Mouse (Mus musculus): ENCODE data around the gene Gm11564. TPM values are rescaled to one million over a fixed set of nuclear protein-coding genes. Genes with fewer than 3 reads are reported as not detected.
"Not testable (repeated sequence)": the region's sequence is repeated elsewhere in the genome, so short reads cannot be mapped to it uniquely, and the experiment has no call there.

Gm11564 gene
- polyA plus RNA-seq, 1 experiment from 2014 or later, result not detected

DNA sequence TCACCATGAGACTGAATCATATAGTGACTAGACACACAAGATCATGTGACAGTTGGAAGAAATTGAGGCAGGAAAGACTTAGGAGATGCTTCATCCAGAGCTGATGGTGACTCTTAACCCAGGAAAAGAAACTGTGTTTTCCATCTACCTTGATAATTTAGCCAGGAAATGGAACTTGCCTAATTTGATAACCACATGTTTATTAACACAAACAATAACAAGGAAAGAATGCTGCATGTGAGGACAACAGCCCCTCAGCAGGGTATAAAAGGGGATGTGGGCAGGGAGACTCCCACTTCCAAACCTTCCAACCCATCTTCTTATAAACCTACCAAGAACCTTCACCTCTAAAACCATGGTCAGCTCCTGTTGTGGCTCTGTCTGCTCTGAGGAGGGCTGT, 30.6 kb downstream of the Gm11564 start, which contains the start of gene Krtap4-9:
Gene Krtap4-9 (plus strand): TSS at position 301 of the 400 bp plus-strand sequence.
- H3K4me1 ChIP-seq; H3K36me3 ChIP-seq; H3K4me3 ChIP-seq; H3K9me3 ChIP-seq; H3K4me2 ChIP-seq (replicated peaks); H3K27ac ChIP-seq; H3K27me3 ChIP-seq (replicated peaks); ATAC-seq (ENCODE audit: low FRiP score, low read depth); H3K9ac ChIP-seq: not testable (repeated sequence)

DNA sequence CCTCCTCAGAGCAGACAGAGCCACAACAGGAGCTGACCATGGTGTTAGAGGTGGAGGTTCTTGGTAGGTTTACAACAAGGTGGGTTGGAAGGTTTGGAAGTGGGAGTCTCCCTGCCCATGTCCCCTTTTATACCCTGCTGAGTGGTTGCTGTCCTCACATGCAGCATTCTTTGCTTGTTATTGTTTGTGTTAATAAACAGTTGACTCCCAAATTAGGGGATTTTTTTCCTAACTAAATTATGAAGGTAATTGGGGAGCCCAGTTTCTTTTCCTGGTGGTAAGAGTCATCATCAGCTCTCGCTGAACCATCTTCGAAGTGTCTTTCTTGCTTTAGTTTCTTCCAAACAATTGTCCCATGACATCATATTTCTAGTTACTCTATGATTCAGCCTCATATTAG, 34.9 kb downstream of the Gm11564 start, which contains the start of gene Krtap4-8:
Gene Krtap4-8 (minus strand): TSS at position 101 of the 400 bp plus-strand sequence.
- H3K4me3 ChIP-seq, result no peak within 1 kb of the TSS
- H3K27me3 ChIP-seq (replicated peaks), result no peaks in the 10 kb centered on the region
- H3K4me2 ChIP-seq (replicated peaks), result no peak within 1 kb of the TSS
- ATAC-seq (ENCODE audit: low FRiP score, low read depth), result no peak
- no peaks in the 10 kb centered on the region for H3K36me3 ChIP-seq
- WGBS, result 99% methylated on average over 2 of the region's 2 CpGs
- H3K27ac ChIP-seq, result no peak within 1 kb of the TSS
- peaks cover 5% of the 10 kb centered on the region for H3K4me1 ChIP-seq
- no peaks in the 10 kb centered on the region for H3K9me3 ChIP-seq
- H3K9ac ChIP-seq, result no peak within 1 kb of the TSS

DNA sequence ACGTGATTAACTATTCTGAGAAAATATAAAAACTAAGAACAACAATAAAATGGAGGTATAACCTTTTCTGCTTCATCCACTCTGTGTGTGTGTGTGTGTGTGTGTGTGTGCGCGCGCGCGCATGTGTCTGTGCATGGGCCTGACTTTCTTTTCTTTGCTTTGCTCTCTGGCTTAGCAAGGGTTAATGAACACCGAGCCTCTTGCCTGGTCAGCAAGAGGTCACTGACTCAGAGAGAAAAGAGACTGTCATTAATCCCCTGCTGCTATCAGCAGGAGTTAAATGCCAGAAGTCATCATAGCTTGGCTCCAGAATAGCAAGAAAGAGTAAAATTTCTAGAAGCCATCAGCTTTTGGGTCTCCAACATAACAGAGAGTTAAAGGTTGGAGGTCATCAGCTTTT, 37.1 kb downstream of the Gm11564 start:
- no peak overlapping the region for H3K4me3 ChIP-seq
- 22% methylated on average over 7 of the region's 7 CpGs for WGBS
- no peak overlapping the region for H3K4me2 ChIP-seq (replicated peaks)
- no peaks in the 10 kb centered on the region for H3K9me3 ChIP-seq
- H3K4me1 ChIP-seq, result peaks cover 5% of the 10 kb centered on the region
- no peak for ATAC-seq (ENCODE audit: low FRiP score, low read depth)
- no peak overlapping the region for H3K27ac ChIP-seq
- no peak overlapping the region for H3K9ac ChIP-seq
- H3K27me3 ChIP-seq (replicated peaks), result no peaks in the 10 kb centered on the region
- H3K36me3 ChIP-seq, result no peaks in the 10 kb centered on the region

DNA sequence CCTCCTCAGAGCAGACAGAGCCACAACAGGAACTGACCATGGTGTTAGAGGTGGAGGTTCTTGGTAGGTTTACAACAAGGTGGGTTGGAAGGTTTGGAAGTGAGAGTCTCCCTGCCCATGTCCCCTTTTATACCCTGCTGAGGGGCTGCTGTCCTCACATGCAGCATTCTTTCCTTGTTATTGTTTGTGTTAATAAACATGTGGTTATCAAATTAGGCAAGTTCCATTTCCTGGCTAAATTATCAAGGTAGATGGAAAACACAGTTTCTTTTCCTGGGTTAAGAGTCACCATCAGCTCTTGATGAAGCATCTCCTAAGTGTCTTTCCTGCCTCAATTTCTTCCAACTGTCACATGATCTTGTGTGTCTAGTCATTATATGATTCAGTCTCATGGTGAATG, 42.7 kb downstream of the Gm11564 start, which contains the start of gene Gm11595:
Gene Gm11595 (minus strand): TSS at position 101 of the 400 bp plus-strand sequence.
- H3K4me3 ChIP-seq; H3K27ac ChIP-seq; H3K27me3 ChIP-seq (replicated peaks); H3K4me2 ChIP-seq (replicated peaks); H3K36me3 ChIP-seq; ATAC-seq (ENCODE audit: low FRiP score, low read depth); H3K9ac ChIP-seq; H3K9me3 ChIP-seq; H3K4me1 ChIP-seq: not testable (repeated sequence)

DNA sequence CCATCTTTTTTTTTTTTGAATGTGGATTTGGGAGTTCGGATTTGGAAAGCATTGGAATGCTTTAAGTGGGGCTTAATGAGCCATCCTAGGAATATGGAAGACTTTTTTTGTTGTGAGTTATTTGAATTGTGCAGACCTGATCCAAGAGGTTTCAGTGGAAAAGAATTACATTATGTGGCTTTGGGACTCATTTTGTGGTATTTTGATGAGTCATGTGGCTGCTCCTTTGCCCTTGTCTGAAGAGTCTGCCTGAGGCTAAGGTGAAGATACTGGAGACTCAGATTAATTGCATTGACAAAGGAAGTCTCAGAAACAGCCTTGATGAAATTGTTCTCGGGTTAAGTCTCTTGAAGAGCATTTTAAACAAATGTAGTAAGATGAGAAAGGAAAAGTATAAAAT, 47.1 kb downstream of the Gm11564 start:
- no peaks in the 10 kb centered on the region for H3K36me3 ChIP-seq

More for the DNA sequence above, 47.1 kb downstream of the Gm11564 start:
- 83% methylated on average over 2 of the region's 2 CpGs for WGBS
- ATAC-seq (ENCODE audit: low FRiP score, low read depth), result no peak
- Histone ChIP-seq H3K4me3 (no peak overlapping the region), H3K27ac (no peak overlapping the region), H3K9ac (no peak overlapping the region), H3K27me3 (replicated peaks) (no peaks in the 10 kb centered on the region), H3K9me3 (no peaks in the 10 kb centered on the region), H3K4me2 (replicated peaks) (no peak overlapping the region), H3K4me1 (no peaks in the 10 kb centered on the region)

Other genes starting within 250 kb of the Gm11564 start
- not detected in 2 replicates for gene Krtap3-1, start 249.0 kb downstream of the Gm11564 start, polyA plus RNA-seq (2016; fragmentation: Nextera tagmentation; extraction: Ambion mirVana)
- not detected in 2 replicates for gene Krtap1-5, start 234.7 kb downstream of the Gm11564 start, polyA plus RNA-seq (2016; fragmentation: Nextera tagmentation; extraction: Ambion mirVana)
- gene Krtap1-4, start 232.0 kb downstream of the Gm11564 start, polyA plus RNA-seq (2016; fragmentation: Nextera tagmentation; extraction: Ambion mirVana), result not detected in 2 replicates
- gene Krtap1-3, start 224.3 kb downstream of the Gm11564 start, polyA plus RNA-seq (2016; fragmentation: Nextera tagmentation; extraction: Ambion mirVana), result not detected in 2 replicates
- not detected in 2 replicates for gene Krtap9-3, start 217.6 kb downstream of the Gm11564 start, polyA plus RNA-seq (2016; fragmentation: Nextera tagmentation; extraction: Ambion mirVana)
- not detected in 2 replicates for gene Gm11938, start 212.4 kb downstream of the Gm11564 start, polyA plus RNA-seq (2016; fragmentation: Nextera tagmentation; extraction: Ambion mirVana)
- not detected in 2 replicates for gene Gm11937, start 205.5 kb downstream of the Gm11564 start, polyA plus RNA-seq (2016; fragmentation: Nextera tagmentation; extraction: Ambion mirVana)
- not detected in 2 replicates for gene Krtap2-4, start 200.8 kb downstream of the Gm11564 start, polyA plus RNA-seq (2016; fragmentation: Nextera tagmentation; extraction: Ambion mirVana)
- not detected in 2 replicates for gene Gm11562, start 195.2 kb downstream of the Gm11564 start, polyA plus RNA-seq (2016; fragmentation: Nextera tagmentation; extraction: Ambion mirVana)
- gene Krtap4-1, start 187.4 kb downstream of the Gm11564 start, polyA plus RNA-seq (2016; fragmentation: Nextera tagmentation; extraction: Ambion mirVana), result not detected in 2 replicates
- not detected in 2 replicates for gene Krtap4-2, start 180.6 kb downstream of the Gm11564 start, polyA plus RNA-seq (2016; fragmentation: Nextera tagmentation; extraction: Ambion mirVana)
- not detected in 2 replicates for gene Krtap4-7, start 171.6 kb downstream of the Gm11564 start, polyA plus RNA-seq (2016; fragmentation: Nextera tagmentation; extraction: Ambion mirVana)
- not detected in 2 replicates for gene Gm11555, start 165.4 kb downstream of the Gm11564 start, polyA plus RNA-seq (2016; fragmentation: Nextera tagmentation; extraction: Ambion mirVana)
- gene Gm11563, start 156.7 kb downstream of the Gm11564 start, polyA plus RNA-seq (2016; fragmentation: Nextera tagmentation; extraction: Ambion mirVana), result not detected in 2 replicates
- gene Krtap4-6, start 149.7 kb downstream of the Gm11564 start, polyA plus RNA-seq (2016; fragmentation: Nextera tagmentation; extraction: Ambion mirVana), result not detected in 2 replicates
- gene Gm14190, start 124.9 kb downstream of the Gm11564 start, polyA plus RNA-seq (2016; fragmentation: Nextera tagmentation; extraction: Ambion mirVana), result not detected in 2 replicates
- not detected in 2 replicates for gene Gm14180, start 81.4 kb downstream of the Gm11564 start, polyA plus RNA-seq (2016; fragmentation: Nextera tagmentation; extraction: Ambion mirVana)
- gene Gm11595, start 42.8 kb downstream of the Gm11564 start, polyA plus RNA-seq (2016; fragmentation: Nextera tagmentation; extraction: Ambion mirVana), result not detected in 2 replicates
- gene Krtap4-8, start 35.0 kb downstream of the Gm11564 start, polyA plus RNA-seq (2016; fragmentation: Nextera tagmentation; extraction: Ambion mirVana), result not detected in 2 replicates
- not detected in 2 replicates for gene Krtap4-9, start 30.5 kb downstream of the Gm11564 start, polyA plus RNA-seq (2016; fragmentation: Nextera tagmentation; extraction: Ambion mirVana)
- not detected in 2 replicates for gene Gm11596, start 22.2 kb downstream of the Gm11564 start, polyA plus RNA-seq (2016; fragmentation: Nextera tagmentation; extraction: Ambion mirVana)
- not detected in 2 replicates for gene Gm11569, start 16.7 kb downstream of the Gm11564 start, polyA plus RNA-seq (2016; fragmentation: Nextera tagmentation; extraction: Ambion mirVana)
- not detected in 2 replicates for gene Gm11554, start 11.2 kb downstream of the Gm11564 start, polyA plus RNA-seq (2016; fragmentation: Nextera tagmentation; extraction: Ambion mirVana)
- not detected in 2 replicates for gene Krtap4-13, start 5.8 kb downstream of the Gm11564 start, polyA plus RNA-seq (2016; fragmentation: Nextera tagmentation; extraction: Ambion mirVana)
- gene 2300003K06Rik, start 22.4 kb upstream of the Gm11564 start, polyA plus RNA-seq (2016; fragmentation: Nextera tagmentation; extraction: Ambion mirVana), result not detected in 2 replicates
- gene Krtap4-16, start 35.9 kb upstream of the Gm11564 start, polyA plus RNA-seq (2016; fragmentation: Nextera tagmentation; extraction: Ambion mirVana), result not detected in 2 replicates
- gene Gm11568, start 42.3 kb upstream of the Gm11564 start, polyA plus RNA-seq (2016; fragmentation: Nextera tagmentation; extraction: Ambion mirVana), result not detected in 2 replicates
- gene Gm11559, start 48.8 kb upstream of the Gm11564 start, polyA plus RNA-seq (2016; fragmentation: Nextera tagmentation; extraction: Ambion mirVana), result not detected in 2 replicates
- gene Krtap9-1, start 57.7 kb upstream of the Gm11564 start, polyA plus RNA-seq (2016; fragmentation: Nextera tagmentation; extraction: Ambion mirVana), result not detected in 2 replicates
- gene Gm11567, start 63.5 kb upstream of the Gm11564 start, polyA plus RNA-seq (2016; fragmentation: Nextera tagmentation; extraction: Ambion mirVana), result not detected in 2 replicates
- gene Krtap31-1, start 92.3 kb upstream of the Gm11564 start, polyA plus RNA-seq (2016; fragmentation: Nextera tagmentation; extraction: Ambion mirVana), result not detected in 2 replicates
- gene Gm11565, start 99.1 kb upstream of the Gm11564 start, polyA plus RNA-seq (2016; fragmentation: Nextera tagmentation; extraction: Ambion mirVana), result not detected in 2 replicates
- gene Krtap31-2, start 120.6 kb upstream of the Gm11564 start, polyA plus RNA-seq (2016; fragmentation: Nextera tagmentation; extraction: Ambion mirVana), result not detected in 2 replicates
- not detected in 2 replicates for gene Krtap9-5, start 132.8 kb upstream of the Gm11564 start, polyA plus RNA-seq (2016; fragmentation: Nextera tagmentation; extraction: Ambion mirVana)
- not detected in 2 replicates for gene Krtap29-1, start 163.4 kb upstream of the Gm11564 start, polyA plus RNA-seq (2016; fragmentation: Nextera tagmentation; extraction: Ambion mirVana)
- gene Krtap16-1, start 170.9 kb upstream of the Gm11564 start, polyA plus RNA-seq (2016; fragmentation: Nextera tagmentation; extraction: Ambion mirVana), result 0.14 TPM in 1 of 2 replicates, not detected in the other
- gene Krtap17-1, start 178.3 kb upstream of the Gm11564 start, polyA plus RNA-seq (2016; fragmentation: Nextera tagmentation; extraction: Ambion mirVana), result 0.37 TPM in 1 of 2 replicates, not detected in the other
- not detected in 2 replicates for gene Krt33a, start 200.5 kb upstream of the Gm11564 start, polyA plus RNA-seq (2016; fragmentation: Nextera tagmentation; extraction: Ambion mirVana)
- gene Krt33b, start 214.2 kb upstream of the Gm11564 start, polyA plus RNA-seq (2016; fragmentation: Nextera tagmentation; extraction: Ambion mirVana), result not detected in 2 replicates
- gene Krt34, start 225.9 kb upstream of the Gm11564 start, polyA plus RNA-seq (2016; fragmentation: Nextera tagmentation; extraction: Ambion mirVana), result not detected in 2 replicates
- not detected in 2 replicates for gene Krt31, start 234.9 kb upstream of the Gm11564 start, polyA plus RNA-seq (2016; fragmentation: Nextera tagmentation; extraction: Ambion mirVana)